Mouse (Mus musculus): ENCODE measurements around the gene Pear1.

- TF ChIP-seq POLR2A (IDR thresholded peaks at IDR 0.05; ENCODE audit: control insufficient read depth, extremely low read depth, insufficient read depth, low read length, poor library complexity) (no peak), CTCF (IDR thresholded peaks at IDR 0.05; ENCODE audit: borderline replicate concordance, control insufficient read depth, extremely low read depth, insufficient read depth, low read length, poor library complexity) (peak; percentile 33; the same call in 1 of the 2 replicates)
These were observed 14.5 kb upstream of the Pear1 start for GRCm38 (mm10) chr3:87838622-87839021.

All from thymus, adult 2 months (tissue).